Mouse (Mus musculus): ENCODE results near the gene Wnt4.

- no peak for TF ChIP-seq POLR2A (IDR thresholded peaks at IDR 0.05; ENCODE audit: borderline replicate concordance, extremely low read depth, low read depth, low read length)
- TF ChIP-seq CTCF (IDR thresholded peaks at IDR 0.05; ENCODE audit: insufficient read depth, low read length), result no peak
Observed at GRCm38 (mm10) chr4:137278144-137279040, 1.1 kb downstream of the Wnt4 start.
